Mouse (Mus musculus) B cell, adult 2 months (primary cell): ENCODE data around the gene Scyl2.

Source experiments
- DNase-seq, 2 experiments: peaks; one replicate each; pipeline ENCODE4 v3.0.0; 2022

Scyl2 gene

GRCm38 (mm10) chr10:89592797-89593196 lies 93.3 kb downstream of the Scyl2 start:
- DNase-seq: no peak

- no peak for DNase-seq
Measured at GRCm38 (mm10) chr10:89589877-89590276, 96.2 kb downstream of the Scyl2 start.
